Mouse (Mus musculus) limb, embryonic 13.5 days (tissue): ENCODE results near the gene Olfr1154. TPM values are rescaled to one million over a fixed set of nuclear protein-coding genes. Genes with fewer than 3 reads are reported as not detected.

Experiments used
- ATAC-seq: fragments of 200-750 bp; cut with Nextera tagmentation; 2 replicates; pipeline ENCODE4 v1.8.0; 2017; ENCODE audit warnings: low read depth, moderate number of reproducible peaks, moderate TSS enrichment; ENCODE audit not compliant: low FRiP score
- H3K27ac ChIP-seq: fragments of 300-500 bp; sonication (generic); 2 replicates; pipeline ENCODE4 v1.5.1; 2015; ENCODE audit warnings: inconsistent platforms, mild to moderate bottlenecking, moderate library complexity
- H3K27me3 ChIP-seq: fragments of 300-500 bp; sonication (generic); 2 replicates; pipeline ENCODE4 v1.6.1; 2015; ENCODE audit warnings: mild to moderate bottlenecking, inconsistent platforms
- H3K36me3 ChIP-seq: fragments of 300-500 bp; sonication (generic); 2 replicates; pipeline ENCODE4 v1.6.1; 2015; ENCODE audit warnings: inconsistent platforms, mild to moderate bottlenecking, moderate library complexity
- H3K4me1 ChIP-seq: fragments of 300-500 bp; sonication (generic); 2 replicates; pipeline ENCODE4 v1.6.1; 2015; ENCODE audit warnings: inconsistent platforms
- H3K4me2 ChIP-seq: fragments of 300-500 bp; sonication (generic); replicated peaks from 2 replicates; pipeline ENCODE4 v1.6.1; 2015; ENCODE audit warnings: inconsistent platforms, mild to moderate bottlenecking, moderate library complexity
- H3K4me3 ChIP-seq: fragments of 300-500 bp; sonication (generic); 2 replicates; pipeline ENCODE4 v1.5.1; 2015; ENCODE audit warnings: moderate library complexity, mild to moderate bottlenecking, inconsistent platforms
- H3K9ac ChIP-seq: fragments of 300-500 bp; sonication (generic); 2 replicates; pipeline ENCODE4 v1.6.1; 2015; ENCODE audit warnings: mild to moderate bottlenecking, inconsistent platforms
- H3K9me3 ChIP-seq: fragments of 300-500 bp; sonication (generic); 2 replicates; pipeline ENCODE4 v1.6.1; 2016; ENCODE audit warnings: inconsistent platforms
- WGBS: fragments of 180-500 bp; shearing (Covaris S2); methylation state at CpG from one replicate; pipeline ENCODE4 v1.1.7; 2015; 5-methylcytosine and 5-hydroxymethylcytosine counted together
- polyA plus RNA-seq: library from polyadenylated mRNA; unstranded; fragments of >200 nt; fragmentation: Nextera tagmentation; extraction: Ambion mirVana; gene quantifications from 2 replicates; pipeline ENCODE4 v1.2.1, GENCODE M21; 2015

The Olfr1154 gene
- polyA plus RNA-seq = not detected in 2 replicates

GRCm38 (mm10) chr2:87905066-87905465 is at the start of gene Olfr1154:
Gene Olfr1154 (minus strand): TSS chr2:87905166.
- no peak within 1 kb of the TSS for H3K27ac ChIP-seq
- no peaks in the 10 kb centered on the region for H3K27me3 ChIP-seq
- ATAC-seq = no peak
- no peak within 1 kb of the TSS for H3K4me2 ChIP-seq
- no peak within 1 kb of the TSS for H3K9ac ChIP-seq
- H3K36me3 ChIP-seq = no peaks in the 10 kb centered on the region
- H3K4me3 ChIP-seq = no peak within 1 kb of the TSS
- H3K4me1 ChIP-seq = no peaks in the 10 kb centered on the region
- WGBS = 77% methylated on average over 1 of the region's 1 CpGs
- H3K9me3 ChIP-seq = no peaks in the 10 kb centered on the region

DNA sequence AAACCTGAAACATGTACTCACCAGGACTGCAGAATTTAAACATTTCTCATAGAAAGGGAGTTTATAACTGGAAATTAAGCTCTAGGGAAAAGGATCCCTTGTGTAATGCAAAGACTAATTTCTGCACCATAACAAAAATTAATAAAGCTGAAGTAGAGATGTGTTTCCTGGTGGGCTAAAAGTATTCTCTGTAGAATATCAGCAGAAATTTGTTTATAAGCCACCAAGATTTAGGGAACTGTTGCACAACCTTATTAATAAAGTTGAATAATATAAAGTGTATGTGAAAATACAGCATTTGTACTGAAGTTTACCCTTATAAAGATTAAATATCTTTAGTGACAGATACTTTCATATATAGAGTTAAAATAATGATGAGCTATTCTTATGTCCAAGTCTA is 48.0 kb upstream of the Olfr1154 start, which contains the start of gene Olfr1156:
Olfr1156 (minus strand) TSS at position 101 of the 400 bp plus-strand sequence.
- no peak for ATAC-seq
- Histone ChIP-seq H3K4me3 (no peak within 1 kb of the TSS), H3K4me1 (no peaks in the 10 kb centered on the region), H3K27me3 (no peaks in the 10 kb centered on the region), H3K36me3 (no peaks in the 10 kb centered on the region), H3K27ac (no peak within 1 kb of the TSS), H3K4me2 (no peak within 1 kb of the TSS), H3K9ac (no peak within 1 kb of the TSS), H3K9me3 (no peaks in the 10 kb centered on the region)

DNA sequence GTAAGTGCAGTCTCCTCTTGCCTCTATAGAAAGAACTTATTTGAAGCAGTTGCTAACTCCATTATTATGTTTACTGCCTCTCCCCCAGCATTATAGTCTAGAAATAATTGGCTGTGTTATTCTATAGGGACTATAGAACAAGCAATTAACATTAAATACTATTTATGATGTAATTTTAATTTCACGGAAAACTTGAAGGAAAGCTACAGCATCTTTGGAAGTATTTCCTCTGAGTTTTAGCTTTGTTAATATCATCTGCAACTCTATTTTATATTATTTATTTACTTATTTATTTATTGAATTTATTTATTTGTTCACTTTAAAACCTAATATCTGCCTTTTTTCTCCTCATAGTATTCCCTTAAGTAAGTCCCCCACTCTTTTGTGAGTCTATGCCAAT is 40.1 kb upstream of the Olfr1154 start, which contains the start of gene Olfr1155:
Olfr1155 (minus strand) TSS at position 101 of the 400 bp plus-strand sequence.
- Histone ChIP-seq H3K9ac (no peak within 1 kb of the TSS), H3K4me3 (no peak within 1 kb of the TSS), H3K27ac (no peak within 1 kb of the TSS), H3K4me1 (no peaks in the 10 kb centered on the region), H3K9me3 (no peaks in the 10 kb centered on the region), H3K36me3 (no peaks in the 10 kb centered on the region), H3K27me3 (no peaks in the 10 kb centered on the region), H3K4me2 (no peak within 1 kb of the TSS)
- no peak for ATAC-seq
- WGBS = 88% methylated on average over 1 of the region's 1 CpGs

DNA sequence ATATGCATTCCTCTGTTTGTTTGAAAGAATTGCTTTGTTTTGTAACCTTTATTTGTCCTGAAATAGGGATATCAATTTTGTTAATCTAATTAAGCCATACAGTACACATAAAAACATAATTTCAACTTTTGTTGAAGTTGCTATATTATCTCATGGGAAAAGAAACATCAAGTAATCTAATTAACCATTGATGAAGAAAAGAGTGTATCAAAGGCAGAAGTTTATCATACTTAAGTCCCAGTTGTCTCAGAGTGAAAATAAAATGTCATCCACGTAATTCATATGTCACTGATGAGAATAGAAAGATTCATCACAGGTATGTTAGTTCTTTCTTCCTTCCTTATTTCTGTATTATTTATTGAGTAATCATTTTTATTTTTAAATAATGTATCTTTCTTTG is 10.3 kb downstream of the Olfr1154 start, which contains the start of gene Olfr1153:
Olfr1153 (plus strand) TSS at position 301 of the 400 bp plus-strand sequence.
- ATAC-seq = no peak
- Histone ChIP-seq H3K9me3 (no peaks in the 10 kb centered on the region), H3K36me3 (no peaks in the 10 kb centered on the region), H3K9ac (no peak within 1 kb of the TSS), H3K27ac (no peak within 1 kb of the TSS), H3K4me1 (no peaks in the 10 kb centered on the region), H3K27me3 (no peaks in the 10 kb centered on the region), H3K4me2 (no peak within 1 kb of the TSS), H3K4me3 (no peak within 1 kb of the TSS)
- 72% methylated on average over 1 of the region's 1 CpGs for WGBS

GRCm38 (mm10) chr2:87866192-87866591 is 38.8 kb downstream of the Olfr1154 start, which contains the start of gene Olfr1152:
Gene Olfr1152 (plus strand): TSS chr2:87866492.
- Histone ChIP-seq H3K27me3 (no peaks in the 10 kb centered on the region), H3K27ac (no peak within 1 kb of the TSS), H3K9me3 (no peaks in the 10 kb centered on the region), H3K36me3 (no peaks in the 10 kb centered on the region), H3K4me1 (no peaks in the 10 kb centered on the region), H3K9ac (no peak within 1 kb of the TSS), H3K4me3 (no peak within 1 kb of the TSS), H3K4me2 (no peak within 1 kb of the TSS)
- no peak for ATAC-seq

GRCm38 (mm10) chr2:87855562-87855961 is 49.4 kb downstream of the Olfr1154 start, which contains the start of gene Olfr1151:
Gene Olfr1151 (plus strand): TSS chr2:87855862.
- ATAC-seq = no peak
- no peaks in the 10 kb centered on the region for H3K36me3 ChIP-seq
- H3K9me3 ChIP-seq = no peaks in the 10 kb centered on the region
- H3K4me1 ChIP-seq = no peaks in the 10 kb centered on the region
- H3K4me3 ChIP-seq = no peak within 1 kb of the TSS
- no peak within 1 kb of the TSS for H3K9ac ChIP-seq
- no peak within 1 kb of the TSS for H3K27ac ChIP-seq
- H3K4me2 ChIP-seq = no peak within 1 kb of the TSS
- 94% methylated on average over 1 of the region's 1 CpGs for WGBS
- no peaks in the 10 kb centered on the region for H3K27me3 ChIP-seq

Other genes with a start within 250 kb of the Olfr1154 start
- gene Olfr1134, start 246.7 kb downstream of the Olfr1154 start, polyA plus RNA-seq = not detected in 2 replicates
- gene Olfr1135, start 231.5 kb downstream of the Olfr1154 start, polyA plus RNA-seq = not detected in 2 replicates
- gene Olfr1136, start 211.2 kb downstream of the Olfr1154 start, polyA plus RNA-seq = not detected in 2 replicates
- gene Olfr1137, start 192.0 kb downstream of the Olfr1154 start, polyA plus RNA-seq = not detected in 2 replicates
- gene Olfr1138, start 165.2 kb downstream of the Olfr1154 start, polyA plus RNA-seq = not detected in 2 replicates
- not detected in 2 replicates for gene Olfr1140, start 161.4 kb downstream of the Olfr1154 start, polyA plus RNA-seq
- not detected in 2 replicates for gene Olfr1141, start 151.2 kb downstream of the Olfr1154 start, polyA plus RNA-seq
- gene Olfr152, start 125.7 kb downstream of the Olfr1154 start, polyA plus RNA-seq = not detected in 2 replicates
- gene Olfr1143, start 104.6 kb downstream of the Olfr1154 start, polyA plus RNA-seq = not detected in 2 replicates
- not detected in 2 replicates for gene Olfr1145, start 95.3 kb downstream of the Olfr1154 start, polyA plus RNA-seq
- not detected in 2 replicates for gene Olfr1148, start 74.6 kb downstream of the Olfr1154 start, polyA plus RNA-seq
- not detected in 2 replicates for gene Olfr1150-ps1, start 61.2 kb downstream of the Olfr1154 start, polyA plus RNA-seq
- not detected in 2 replicates for gene Olfr1151, start 49.3 kb downstream of the Olfr1154 start, polyA plus RNA-seq
- gene Olfr1152, start 38.7 kb downstream of the Olfr1154 start, polyA plus RNA-seq = 0.03 TPM in 1 of 2 replicates, not detected in the other
- not detected in 2 replicates for gene Olfr1153, start 10.2 kb downstream of the Olfr1154 start, polyA plus RNA-seq
- gene Olfr1155, start 40.0 kb upstream of the Olfr1154 start, polyA plus RNA-seq = not detected in 2 replicates
- gene Olfr1156, start 47.9 kb upstream of the Olfr1154 start, polyA plus RNA-seq = not detected in 2 replicates
- gene Olfr1157, start 63.1 kb upstream of the Olfr1154 start, polyA plus RNA-seq = not detected in 2 replicates
- gene Olfr74, start 69.5 kb upstream of the Olfr1154 start, polyA plus RNA-seq = not detected in 2 replicates
- gene Olfr1158, start 84.9 kb upstream of the Olfr1154 start, polyA plus RNA-seq = not detected in 2 replicates
- not detected in 2 replicates for gene Olfr1160, start 103.1 kb upstream of the Olfr1154 start, polyA plus RNA-seq
- gene Olfr1161, start 117.6 kb upstream of the Olfr1154 start, polyA plus RNA-seq = not detected in 2 replicates
- gene Olfr73, start 132.5 kb upstream of the Olfr1154 start, polyA plus RNA-seq = not detected in 2 replicates
- gene Olfr1162, start 146.0 kb upstream of the Olfr1154 start, polyA plus RNA-seq = not detected in 2 replicates
- gene Olfr1163, start 166.7 kb upstream of the Olfr1154 start, polyA plus RNA-seq = not detected in 2 replicates
- not detected in 2 replicates for gene Olfr1164, start 188.8 kb upstream of the Olfr1154 start, polyA plus RNA-seq
- not detected in 2 replicates for gene Olfr1166, start 223.1 kb upstream of the Olfr1154 start, polyA plus RNA-seq